Mouse (Mus musculus): Measurements from ENCODE around the gene Cds2.

DNA sequence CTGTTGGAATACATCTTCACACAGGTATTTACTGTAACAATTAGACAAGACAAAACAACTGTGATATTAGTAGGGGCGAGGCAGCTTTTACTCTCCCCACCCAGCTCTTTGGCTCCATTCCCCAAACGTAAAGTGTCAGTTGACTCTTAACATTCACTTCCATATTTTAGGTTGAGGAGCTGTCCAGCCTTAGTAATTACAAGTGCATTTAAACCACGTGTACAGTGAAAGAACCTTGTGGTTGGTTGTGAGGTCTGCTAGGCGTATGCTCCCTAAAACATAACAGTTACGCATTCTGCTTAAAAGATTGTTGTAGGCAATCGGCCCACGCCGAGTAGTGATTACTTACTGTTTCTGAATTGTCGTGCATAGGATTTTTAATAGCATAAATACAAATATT, 2.2 kb downstream of the Cds2 start:
- TF ChIP-seq CEBPB (IDR thresholded peaks at IDR 0.05; ENCODE audit: insufficient read depth, poor library complexity, severe bottlenecking) (no peak), TCF3 (IDR thresholded peaks at IDR 0.05; ENCODE audit: insufficient read length, low read depth) (no peak), POLR2A (IDR thresholded peaks at IDR 0.05; ENCODE audit: insufficient read length, low read depth) (no peak), SRF (IDR thresholded peaks at IDR 0.05; ENCODE audit: control insufficient read depth, insufficient read length, low read depth) (no peak), MAX (IDR thresholded peaks at IDR 0.05; ENCODE audit: low read depth) (no peak), MYOG (IDR thresholded peaks at IDR 0.05; ENCODE audit: control insufficient read depth in 1 of 3, insufficient read depth in 1 of 3, insufficient read length in 2 of 3, low read depth in 2 of 3) (no peak), TCF12 (IDR thresholded peaks at IDR 0.05; ENCODE audit: insufficient read depth, poor library complexity, severe bottlenecking) (no peak)
